Mouse (Mus musculus) midbrain, embryonic 13.5 days (tissue): ENCODE results near the gene Serpinb1b. TPM values are rescaled to one million over a fixed set of nuclear protein-coding genes. Genes with fewer than 3 reads are reported as not detected.

Source experiments
- ATAC-seq: fragments of 200-750 bp; cut with Nextera tagmentation; 2 replicates; pipeline ENCODE4 v1.8.0; 2017; ENCODE audit warnings: mild to moderate bottlenecking, moderate TSS enrichment, moderate library complexity
- H3K27ac ChIP-seq: fragments of 300-500 bp; sonication (generic); 2 replicates; pipeline ENCODE4 v1.5.1; 2015; ENCODE audit warnings: inconsistent platforms, mild to moderate bottlenecking, moderate library complexity
- H3K27me3 ChIP-seq: fragments of 300-500 bp; sonication (generic); 2 replicates; pipeline ENCODE4 v1.6.1; 2015; ENCODE audit warnings: mild to moderate bottlenecking, inconsistent platforms
- H3K36me3 ChIP-seq: fragments of 300-500 bp; sonication (generic); 2 replicates; pipeline ENCODE4 v1.6.1; 2015; ENCODE audit warnings: mild to moderate bottlenecking, inconsistent platforms
- H3K4me1 ChIP-seq: fragments of 300-500 bp; sonication (generic); replicated peaks from 2 replicates; pipeline ENCODE4 v1.6.1; 2015; ENCODE audit warnings: inconsistent platforms
- H3K4me2 ChIP-seq: fragments of 300-500 bp; sonication (generic); replicated peaks from 2 replicates; pipeline ENCODE4 v1.6.1; 2015; ENCODE audit warnings: moderate library complexity, mild to moderate bottlenecking, inconsistent platforms
- H3K4me3 ChIP-seq: fragments of 300-500 bp; sonication (generic); replicated peaks from 2 replicates; pipeline ENCODE4 v1.5.1; 2015; ENCODE audit warnings: mild to moderate bottlenecking, inconsistent platforms
- H3K9ac ChIP-seq: fragments of 300-500 bp; sonication (generic); replicated peaks from 2 replicates; pipeline ENCODE4 v1.6.1; 2015; ENCODE audit warnings: mild to moderate bottlenecking, inconsistent platforms
- H3K9me3 ChIP-seq: fragments of 300-500 bp; sonication (generic); 2 replicates; pipeline ENCODE4 v1.6.1; 2016; ENCODE audit warnings: mild to moderate bottlenecking, inconsistent platforms
- WGBS: fragments of 180-500 bp; shearing (Covaris S2); methylation state at CpG from one replicate; pipeline ENCODE4 v1.1.7; 2015; 5-methylcytosine and 5-hydroxymethylcytosine counted together
- polyA plus RNA-seq: library from polyadenylated mRNA; unstranded; fragments of >200 nt; fragmentation: Nextera tagmentation; extraction: Ambion mirVana; gene quantifications from 2 replicates; pipeline ENCODE4 v1.2.1, GENCODE M21; 2015

Gene Serpinb1b
- polyA plus RNA-seq, 1 experiment from 2014 or later = 2.5 TPM

DNA sequence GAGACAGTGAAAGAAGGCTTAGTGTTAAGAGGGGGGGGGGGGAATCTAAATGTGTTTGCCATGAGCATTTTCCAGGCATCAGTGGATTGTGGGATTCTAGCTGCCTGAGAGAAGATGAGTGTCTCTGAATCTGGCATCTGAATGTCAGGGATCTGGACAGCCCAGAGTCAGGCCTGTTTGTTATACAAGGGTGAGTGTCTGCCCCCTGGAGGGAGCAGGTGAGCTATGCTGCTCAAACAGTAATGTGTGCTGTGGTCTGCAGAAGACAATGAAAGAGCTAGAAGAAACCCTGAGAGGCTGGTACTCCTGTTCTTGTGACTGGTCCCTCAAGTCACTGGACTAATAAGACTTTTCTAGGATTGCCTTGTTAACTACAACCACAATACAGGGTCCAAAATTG is 4.3 kb upstream of the Serpinb1b start:
- no peak overlapping the region for H3K4me3 ChIP-seq
- H3K36me3 ChIP-seq = no peaks in the 10 kb centered on the region
- H3K9ac ChIP-seq = no peak overlapping the region
- ATAC-seq = peak; percentile 55; the same call in 1 of the 2 replicates
- no peak overlapping the region for H3K27ac ChIP-seq
- no peaks in the 10 kb centered on the region; the same call in 1 of the 2 replicates for H3K27me3 ChIP-seq
- H3K9me3 ChIP-seq = peaks cover 4% of the 10 kb centered on the region; the same call in 1 of the 2 replicates
- no peak overlapping the region for H3K4me2 ChIP-seq
- H3K4me1 ChIP-seq = peaks cover 6% of the 10 kb centered on the region

DNA sequence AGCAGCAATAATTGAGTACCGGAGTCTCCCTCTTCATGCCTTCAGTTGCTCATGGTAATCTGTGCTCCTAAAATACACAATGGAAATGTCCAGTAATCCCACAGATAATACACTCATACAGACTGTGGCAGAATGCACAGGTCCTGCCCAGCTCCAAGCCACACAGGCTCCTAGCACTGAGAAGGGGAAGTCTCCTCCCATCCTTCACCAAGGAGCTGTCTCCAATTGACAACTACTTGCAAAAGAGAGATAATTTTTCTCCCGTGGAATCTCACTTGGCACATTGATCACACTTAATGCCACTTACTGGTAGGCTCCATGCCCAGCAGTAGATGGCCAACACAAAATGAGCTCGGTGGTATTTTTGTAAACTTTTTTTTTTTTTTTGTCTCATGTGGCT is 2.1 kb upstream of the Serpinb1b start:
- Histone ChIP-seq H3K4me3 (no peak overlapping the region), H3K9ac (no peak overlapping the region), H3K9me3 (no peaks in the 10 kb centered on the region), H3K4me1 (peaks cover 6% of the 10 kb centered on the region), H3K27ac (no peak overlapping the region), H3K27me3 (no peaks in the 10 kb centered on the region; the same call in 1 of the 2 replicates), H3K36me3 (no peaks in the 10 kb centered on the region), H3K4me2 (no peak overlapping the region)
- WGBS = 78% methylated on average over 3 of the region's 3 CpGs
- ATAC-seq = no peak

DNA sequence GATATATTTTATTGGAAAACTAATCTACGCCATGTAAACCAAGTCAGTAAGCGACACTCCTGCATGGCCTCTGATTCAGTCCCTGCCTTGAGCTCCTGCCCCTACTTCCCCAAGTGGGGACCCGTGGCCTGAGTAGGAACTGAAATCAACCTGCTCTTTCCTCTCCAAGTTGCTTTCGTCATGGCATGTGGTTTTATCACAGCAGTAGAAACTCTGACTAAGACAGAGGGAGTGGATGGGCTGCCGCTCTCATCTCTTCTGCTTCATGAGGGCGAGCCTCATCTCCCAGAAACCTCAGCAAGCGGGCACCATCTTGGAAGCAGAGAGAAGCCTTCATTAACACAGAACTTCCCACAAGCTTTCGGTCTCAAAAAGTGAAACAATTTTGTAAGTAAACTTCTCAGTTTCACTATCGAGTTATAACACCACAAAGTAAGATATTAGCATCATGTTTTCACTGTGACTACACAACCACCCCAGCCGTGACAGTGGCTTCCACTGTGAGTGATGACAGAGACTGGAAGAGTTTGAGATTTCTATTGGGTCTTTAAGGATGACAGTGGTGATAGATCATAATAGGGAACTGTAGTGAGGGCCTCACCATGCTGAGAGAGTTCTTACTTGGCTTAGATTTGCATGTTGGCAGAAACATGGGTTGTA is 1.2 kb upstream of the Serpinb1b start:
- ATAC-seq = no peak
- 92% methylated on average over 10 of the region's 10 CpGs for WGBS

DNA sequence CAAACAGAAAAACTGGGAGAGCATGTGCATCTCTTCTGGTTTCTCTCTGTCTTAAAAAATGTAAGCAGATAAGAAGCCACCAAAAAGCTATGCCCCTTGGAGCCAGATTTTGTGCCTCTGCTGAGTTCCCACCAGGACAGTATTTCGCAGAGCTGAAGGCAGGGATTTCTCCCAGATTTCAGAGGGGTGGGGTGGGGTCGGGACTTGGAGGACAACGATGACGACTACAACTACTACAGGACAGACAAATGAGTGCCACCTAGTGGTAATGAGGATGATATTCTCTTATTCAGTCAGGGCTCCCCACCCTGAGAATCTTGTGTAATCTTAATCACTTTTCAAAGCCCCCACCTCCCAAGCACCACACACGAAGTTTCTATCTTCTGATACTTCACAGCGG is 1.0 kb downstream of the Serpinb1b start:
- 29% methylated on average over 6 of the region's 6 CpGs for WGBS
- Histone ChIP-seq H3K4me1 (peaks cover 6% of the 10 kb centered on the region), H3K36me3 (no peaks in the 10 kb centered on the region), H3K4me2 (no peak overlapping the region), H3K4me3 (no peak overlapping the region), H3K27me3 (no peaks in the 10 kb centered on the region; the same call in 1 of the 2 replicates), H3K9me3 (no peaks in the 10 kb centered on the region), H3K27ac (no peak overlapping the region), H3K9ac (no peak overlapping the region)
- ATAC-seq = peak; percentile 57

More for the DNA sequence above, 1.2 kb upstream of the Serpinb1b start:
- no peaks in the 10 kb centered on the region for H3K36me3 ChIP-seq
- H3K27me3 ChIP-seq = no peaks in the 10 kb centered on the region; the same call in 1 of the 2 replicates
- H3K9me3 ChIP-seq = no peaks in the 10 kb centered on the region
- no peak overlapping the region for H3K4me2 ChIP-seq
- H3K9ac ChIP-seq = no peak overlapping the region
- no peak overlapping the region for H3K4me3 ChIP-seq
- H3K27ac ChIP-seq = no peak overlapping the region
- peaks cover 6% of the 10 kb centered on the region for H3K4me1 ChIP-seq

DNA sequence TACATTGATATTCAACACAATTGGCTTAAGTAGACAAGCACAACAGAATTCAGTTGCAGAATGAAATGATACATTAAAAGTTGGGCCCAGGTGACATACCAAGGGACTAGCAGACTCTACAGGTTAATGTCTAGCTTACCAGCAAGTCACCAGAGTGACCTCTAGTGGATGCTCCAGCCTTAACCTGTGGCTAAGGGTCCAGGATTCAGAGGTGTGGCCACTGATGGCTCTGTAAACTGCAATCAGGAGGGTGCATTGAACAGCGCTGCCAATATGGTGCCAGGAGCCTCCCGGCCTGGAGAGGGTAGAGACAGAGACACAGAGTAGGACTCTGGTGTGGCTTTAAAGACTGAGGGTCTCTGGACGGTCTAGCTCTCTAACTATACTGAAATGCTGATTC is 2.0 kb downstream of the Serpinb1b start:
- H3K27ac ChIP-seq = no peak overlapping the region
- ATAC-seq = no peak
- peaks cover 12% of the 10 kb centered on the region for H3K4me1 ChIP-seq
- H3K9ac ChIP-seq = no peak overlapping the region
- H3K27me3 ChIP-seq = no peaks in the 10 kb centered on the region
- no peak overlapping the region for H3K4me3 ChIP-seq
- H3K36me3 ChIP-seq = no peaks in the 10 kb centered on the region
- 32% methylated on average over 3 of the region's 3 CpGs for WGBS
- H3K9me3 ChIP-seq = no peaks in the 10 kb centered on the region
- no peak overlapping the region for H3K4me2 ChIP-seq

DNA sequence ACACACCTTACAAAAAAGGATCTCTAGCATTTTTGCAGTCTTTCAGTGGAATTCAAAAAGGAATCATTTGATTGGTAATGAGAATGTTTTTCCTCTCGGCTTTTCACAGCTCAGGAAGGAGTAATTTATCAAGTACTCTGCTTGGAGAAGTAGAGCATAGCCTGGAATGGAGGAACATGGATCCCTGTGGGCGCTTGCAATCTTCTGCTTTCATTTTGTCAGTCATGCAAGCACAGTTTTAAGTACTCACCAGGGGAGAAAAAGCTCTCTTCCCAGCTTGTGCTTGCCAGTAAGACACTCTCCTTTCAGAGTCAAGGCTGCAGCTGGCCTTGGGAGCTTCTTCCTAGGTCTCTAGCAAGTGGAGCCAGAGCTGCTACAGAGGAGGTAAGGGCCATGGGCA is 5.5 kb downstream of the Serpinb1b start:
- Histone ChIP-seq H3K4me1 (peaks cover 9% of the 10 kb centered on the region), H3K4me2 (no peak overlapping the region), H3K27me3 (no peaks in the 10 kb centered on the region), H3K9me3 (no peaks in the 10 kb centered on the region), H3K36me3 (no peaks in the 10 kb centered on the region), H3K27ac (no peak overlapping the region), H3K4me3 (no peak overlapping the region), H3K9ac (no peak overlapping the region)
- WGBS = 73% methylated on average over 2 of the region's 2 CpGs
- no peak for ATAC-seq

DNA sequence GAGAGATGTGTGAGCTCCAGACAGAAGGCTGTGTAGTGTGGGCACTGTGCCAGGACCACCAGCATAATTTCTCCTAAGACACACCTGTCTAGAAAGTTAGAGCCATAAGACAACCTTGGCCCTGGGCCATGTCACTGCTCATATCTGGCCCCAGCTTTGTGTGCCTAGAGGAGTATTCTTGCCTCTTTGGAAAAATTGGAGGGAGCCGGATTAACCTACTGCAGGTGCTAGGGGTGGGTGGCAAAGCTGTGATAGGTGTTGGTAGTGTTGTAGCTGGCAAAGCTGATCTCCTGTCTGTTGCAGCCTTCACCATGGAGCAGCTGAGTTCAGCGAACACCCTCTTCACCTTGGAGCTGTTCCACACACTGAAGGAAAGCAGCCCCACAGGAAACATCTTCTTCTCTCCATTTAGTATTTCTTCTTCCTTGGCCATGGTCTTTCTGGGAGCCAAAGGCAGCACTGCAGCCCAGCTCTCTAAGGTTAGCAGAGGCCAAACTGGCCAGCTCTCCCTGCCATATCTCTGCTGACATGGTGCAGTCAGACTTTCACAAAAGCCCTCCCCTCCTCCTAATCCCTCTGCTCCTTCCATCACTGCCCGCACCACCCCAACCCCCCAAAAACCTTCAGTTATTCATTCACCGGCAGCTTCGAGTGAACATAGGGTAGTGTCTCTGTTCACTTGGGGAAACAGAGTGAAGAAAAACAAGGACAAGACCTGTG is 6.8 kb downstream of the Serpinb1b start:
- Histone ChIP-seq H3K27me3 (no peaks in the 10 kb centered on the region), H3K27ac (peak overlapping the region; percentile 7), H3K4me3 (no peak overlapping the region), H3K4me2 (no peak overlapping the region; the same call in 1 of the 2 replicates), H3K36me3 (no peaks in the 10 kb centered on the region), H3K9me3 (no peaks in the 10 kb centered on the region), H3K4me1 (peaks cover 9% of the 10 kb centered on the region), H3K9ac (no peak overlapping the region)
- WGBS = 47% methylated on average over 5 of the region's 5 CpGs
- peak; percentile 62 for ATAC-seq

DNA sequence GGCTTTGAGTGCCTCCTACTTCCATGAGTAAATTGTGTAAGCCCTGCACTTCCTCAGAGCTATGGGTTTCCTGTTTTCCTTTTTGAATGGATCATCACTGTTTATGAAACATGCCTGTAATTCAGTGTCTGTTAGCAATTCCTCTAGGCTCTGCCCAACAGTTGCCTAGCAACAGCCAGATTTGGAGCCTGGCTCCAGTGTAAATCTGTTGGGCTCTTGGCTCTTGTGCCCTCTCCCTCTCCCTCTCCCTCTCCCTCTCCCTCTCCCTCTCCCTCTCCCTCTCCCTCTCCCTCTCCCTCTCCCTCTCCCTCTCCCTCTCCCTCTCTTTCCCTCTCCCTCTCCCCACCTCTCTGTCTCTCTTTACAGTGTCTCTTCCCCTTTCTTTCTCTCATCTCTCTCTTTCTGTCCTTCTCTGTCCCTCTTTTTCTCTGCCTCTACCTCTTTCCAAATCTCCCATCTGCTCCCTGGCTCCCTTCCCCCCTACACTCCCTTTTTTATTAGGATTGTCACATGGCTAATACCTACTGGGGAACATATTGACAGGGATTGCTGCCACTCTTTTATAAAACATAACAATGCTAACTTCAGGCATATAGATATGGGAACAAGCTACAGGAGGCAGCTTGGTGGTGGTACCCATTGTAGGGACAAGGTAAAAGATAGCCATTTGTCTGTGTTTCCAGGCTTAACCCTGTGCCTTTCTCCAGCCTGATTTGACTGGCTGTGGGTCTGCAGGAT is 7.5 kb downstream of the Serpinb1b start:
- ATAC-seq = peak; percentile 88
- no peaks in the 10 kb centered on the region for H3K27me3 ChIP-seq
- H3K9ac ChIP-seq = no peak overlapping the region
- H3K27ac ChIP-seq = peak overlapping the region; percentile 7
- no peaks in the 10 kb centered on the region for H3K36me3 ChIP-seq
- H3K4me3 ChIP-seq = no peak overlapping the region
- H3K9me3 ChIP-seq = no peaks in the 10 kb centered on the region
- no peak overlapping the region; the same call in 1 of the 2 replicates for H3K4me2 ChIP-seq
- H3K4me1 ChIP-seq = peaks cover 9% of the 10 kb centered on the region

DNA sequence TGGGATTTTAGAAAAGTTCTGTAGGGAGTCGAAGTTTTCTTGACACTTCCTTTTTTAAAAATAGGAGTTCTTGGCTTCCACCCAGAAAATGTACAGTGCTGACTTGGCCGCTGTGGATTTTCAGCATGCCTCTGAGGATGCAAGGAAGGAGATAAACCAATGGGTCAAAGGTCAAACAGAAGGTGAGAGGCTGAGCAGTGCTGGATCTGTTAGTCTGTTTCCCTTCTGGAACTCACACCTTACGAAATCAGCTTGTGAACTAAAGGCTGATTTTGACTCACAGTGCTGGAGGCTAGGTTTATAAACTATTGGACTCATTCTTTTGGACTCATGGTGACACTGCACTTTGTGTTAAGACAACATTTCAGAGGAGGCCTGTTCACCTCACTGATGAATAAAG is 11.2 kb downstream of the Serpinb1b start:
- no peaks in the 10 kb centered on the region for H3K27me3 ChIP-seq
- 87% methylated on average over 3 of the region's 3 CpGs for WGBS
- H3K27ac ChIP-seq = no peak overlapping the region
- H3K4me3 ChIP-seq = no peak overlapping the region
- no peaks in the 10 kb centered on the region for H3K9me3 ChIP-seq
- H3K9ac ChIP-seq = no peak overlapping the region
- H3K4me2 ChIP-seq = no peak overlapping the region
- no peaks in the 10 kb centered on the region for H3K36me3 ChIP-seq
- H3K4me1 ChIP-seq = peaks cover 9% of the 10 kb centered on the region
- no peak for ATAC-seq

DNA sequence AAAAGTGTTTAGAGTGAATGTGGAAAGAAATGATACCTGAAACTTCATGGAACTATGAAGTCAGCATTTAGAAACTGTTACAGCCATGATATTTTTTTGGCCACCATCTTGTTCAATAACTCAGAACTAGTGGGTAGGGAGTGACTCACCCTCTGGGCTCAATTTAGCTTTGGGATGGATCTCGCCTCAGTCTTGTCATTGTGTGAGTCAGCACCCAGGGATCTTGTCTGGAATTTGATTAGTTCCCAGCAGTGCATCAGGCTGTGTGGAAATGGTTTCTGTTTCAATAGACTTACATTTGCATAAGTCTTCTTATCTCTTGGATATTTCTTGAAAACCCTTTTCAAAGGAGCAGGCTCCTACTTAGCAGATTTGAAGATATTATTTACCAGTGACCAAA is 12.2 kb downstream of the Serpinb1b start:
- Histone ChIP-seq H3K4me2 (no peak overlapping the region), H3K27me3 (no peaks in the 10 kb centered on the region), H3K27ac (no peak overlapping the region), H3K4me3 (no peak overlapping the region), H3K4me1 (peaks cover 2% of the 10 kb centered on the region), H3K36me3 (no peaks in the 10 kb centered on the region), H3K9me3 (no peaks in the 10 kb centered on the region), H3K9ac (no peak overlapping the region)
- ATAC-seq = no peak
- WGBS = 64% methylated on average over 1 of the region's 1 CpGs

DNA sequence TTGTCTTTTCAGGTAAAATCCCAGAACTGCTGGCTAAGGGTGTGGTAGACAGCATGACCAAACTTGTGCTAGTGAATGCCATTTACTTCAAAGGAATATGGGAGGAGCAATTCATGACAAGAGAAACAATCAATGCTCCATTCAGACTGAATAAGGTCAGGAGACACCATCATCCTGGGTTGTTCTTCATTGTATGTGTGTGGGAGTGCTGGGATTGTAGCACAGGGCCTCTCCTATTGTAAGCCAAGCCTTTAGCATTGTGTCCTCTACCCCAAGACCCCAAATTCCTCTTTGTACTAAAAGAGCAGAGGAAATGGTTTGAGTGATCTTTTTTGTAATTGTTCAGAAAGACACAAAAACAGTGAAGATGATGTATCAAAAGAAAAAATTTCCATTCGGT is 12.9 kb downstream of the Serpinb1b start:
- Histone ChIP-seq H3K27ac (no peak overlapping the region), H3K4me3 (no peak overlapping the region), H3K36me3 (no peaks in the 10 kb centered on the region), H3K4me1 (no peaks in the 10 kb centered on the region), H3K4me2 (no peak overlapping the region), H3K27me3 (no peaks in the 10 kb centered on the region), H3K9me3 (no peaks in the 10 kb centered on the region), H3K9ac (no peak overlapping the region)
- ATAC-seq = no peak
- 93% methylated on average over 1 of the region's 1 CpGs for WGBS

DNA sequence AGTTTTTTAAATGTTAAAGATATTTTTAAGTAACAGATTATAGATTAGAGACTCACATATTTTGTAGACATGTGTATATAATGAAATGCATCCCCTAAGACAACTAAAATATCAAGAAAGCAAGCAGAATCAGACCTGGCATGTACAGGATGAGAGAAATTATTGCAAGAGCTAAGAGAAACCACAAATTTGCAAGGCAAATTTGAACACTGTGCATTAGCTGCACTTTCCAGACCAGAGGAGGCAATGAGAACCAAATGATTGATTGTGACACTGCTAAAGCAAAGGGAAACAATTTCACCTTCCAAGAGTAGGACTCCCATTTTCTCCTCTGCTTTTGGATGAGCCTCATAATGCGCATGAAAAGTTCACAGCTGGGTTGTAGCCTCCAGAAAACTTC is 17.2 kb downstream of the Serpinb1b start:
- H3K9ac ChIP-seq = no peak overlapping the region
- no peak overlapping the region for H3K27ac ChIP-seq
- no peaks in the 10 kb centered on the region for H3K27me3 ChIP-seq
- WGBS = 83% methylated on average over 1 of the region's 1 CpGs
- no peak overlapping the region for H3K4me3 ChIP-seq
- no peaks in the 10 kb centered on the region for H3K4me1 ChIP-seq
- H3K4me2 ChIP-seq = no peak overlapping the region
- ATAC-seq = no peak
- H3K36me3 ChIP-seq = no peaks in the 10 kb centered on the region
- no peaks in the 10 kb centered on the region for H3K9me3 ChIP-seq
